Mouse (Mus musculus) olfactory bulb, adult 2 months (tissue): ENCODE data around the gene Creb3l1. TPM values are rescaled to one million over a fixed set of nuclear protein-coding genes. Genes with fewer than 3 reads are reported as not detected.
A peak's percentile ranks its signal among the peaks of the same experiment; 100 is the strongest.

Experiments
- H3K27ac ChIP-seq: fragments of 200-500 bp; 2 replicates; pipeline ENCODE4 v1.5.1; 2012; ENCODE audit warnings: low read depth, low read length; ENCODE audit not compliant: insufficient read depth
- H3K4me1 ChIP-seq: fragments of 200-500 bp; 2 replicates; pipeline ENCODE4 v1.6.1; 2012; ENCODE audit warnings: low read length; ENCODE audit not compliant: control insufficient read depth, insufficient read depth
- H3K4me3 ChIP-seq: fragments of 200-500 bp; 2 replicates; pipeline ENCODE4 v1.5.1; 2012; ENCODE audit warnings: mild to moderate bottlenecking, low read depth, low read length, moderate library complexity; ENCODE audit not compliant: insufficient read depth
- CTCF ChIP-seq: fragments of 200-500 bp; IDR thresholded peaks from 2 replicates; pipeline ENCODE4 v1.5.1; 2012; ENCODE audit warnings: low read depth, mild to moderate bottlenecking, low read length, moderate library complexity; ENCODE audit not compliant: insufficient read depth
- POLR2A ChIP-seq: fragments of 200-500 bp; IDR thresholded peaks from 2 replicates; pipeline ENCODE4 v1.6.1; 2012; ENCODE audit warnings: mild to moderate bottlenecking, low read depth, low read length, moderate library complexity; ENCODE audit not compliant: insufficient read depth
- WGBS: fragments of 180-500 bp; shearing (Covaris S2); methylation state at CpG from one replicate; pipeline ENCODE4 v1.1.7; 2018; 5-methylcytosine and 5-hydroxymethylcytosine counted together
- polyA plus RNA-seq: library from polyadenylated mRNA; stranded (reverse); fragments of >200 nt; gene quantifications from 2 replicates; pipeline ENCODE4 v1.2.4, GENCODE M21; 2012; ENCODE audit warnings: low replicate concordance; ENCODE audit not compliant: missing spikeins, insufficient read depth, insufficient read length

Creb3l1 gene
- polyA plus RNA-seq, 1 experiment, result not detected

GRCm38 (mm10) chr2:92025202-92025601 is 900 bp upstream of the Creb3l1 start:
- TF ChIP-seq POLR2A (no peak), CTCF (no peak)
- H3K4me3 ChIP-seq, result no peak overlapping the region
- WGBS, result 94% methylated on average over 2 of the region's 2 CpGs
- H3K4me1 ChIP-seq, result peaks cover 29% of the 10 kb centered on the region
- no peak overlapping the region for H3K27ac ChIP-seq

DNA sequence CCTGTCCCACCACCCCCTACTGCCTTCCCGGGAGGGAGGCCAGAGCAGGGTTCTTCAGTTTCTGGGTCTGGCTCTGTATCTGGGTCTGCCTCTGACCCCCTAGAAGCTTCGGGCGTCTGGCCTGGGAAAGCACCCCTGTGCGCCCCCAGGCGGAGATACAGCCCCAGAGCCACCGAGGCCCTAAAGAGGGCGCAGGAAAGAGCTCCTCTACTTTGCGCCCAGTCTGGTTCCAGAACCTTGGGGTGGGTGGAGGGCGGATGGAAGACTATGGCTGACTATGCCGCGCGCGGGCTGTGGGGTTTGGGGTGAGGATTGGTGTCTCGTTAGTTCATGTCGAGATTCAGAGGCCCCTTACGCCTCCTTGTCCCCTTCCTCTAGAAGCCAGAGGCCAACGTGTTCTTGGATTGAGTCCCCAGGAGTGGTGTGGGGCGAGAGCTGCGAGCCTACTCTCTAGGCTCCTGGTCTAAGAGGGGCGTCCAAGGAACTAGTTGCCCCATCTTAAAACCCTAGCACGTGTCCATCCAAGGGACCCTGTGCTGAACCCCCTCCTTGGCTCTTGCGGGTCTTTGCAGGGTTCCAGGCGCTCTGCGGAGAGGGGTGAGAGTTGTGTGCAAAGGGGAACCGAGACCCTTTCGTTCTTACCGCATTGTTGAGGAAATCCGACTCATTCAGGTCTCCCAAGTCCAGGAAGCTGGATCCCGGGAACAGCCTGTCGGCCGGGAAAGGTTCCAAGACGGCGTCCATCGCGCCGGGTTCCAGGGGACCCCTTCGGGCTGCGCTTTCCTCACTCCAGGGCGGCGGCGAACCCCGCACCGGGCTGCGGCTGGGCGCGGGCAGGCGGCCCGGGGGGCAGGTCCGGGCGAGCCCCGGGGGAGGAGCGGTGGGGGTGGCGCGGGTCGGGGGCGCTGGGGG is 684 bp downstream of the Creb3l1 start:
- WGBS, result 6% methylated on average over 56 of the region's 56 CpGs
- no peak overlapping the region for H3K27ac ChIP-seq

GRCm38 (mm10) chr2:92020676-92021265 is 3.5 kb downstream of the Creb3l1 start:
- WGBS, result 57% methylated on average over 4 of the region's 4 CpGs

More for the DNA sequence above, 684 bp downstream of the Creb3l1 start:
- Histone ChIP-seq H3K4me3 (peak overlapping the region; percentile 53), H3K4me1 (peaks cover 29% of the 10 kb centered on the region)
- TF ChIP-seq POLR2A, result no peak
- peak; percentile 33; the same call in 1 of the 2 replicates for TF ChIP-seq CTCF

DNA sequence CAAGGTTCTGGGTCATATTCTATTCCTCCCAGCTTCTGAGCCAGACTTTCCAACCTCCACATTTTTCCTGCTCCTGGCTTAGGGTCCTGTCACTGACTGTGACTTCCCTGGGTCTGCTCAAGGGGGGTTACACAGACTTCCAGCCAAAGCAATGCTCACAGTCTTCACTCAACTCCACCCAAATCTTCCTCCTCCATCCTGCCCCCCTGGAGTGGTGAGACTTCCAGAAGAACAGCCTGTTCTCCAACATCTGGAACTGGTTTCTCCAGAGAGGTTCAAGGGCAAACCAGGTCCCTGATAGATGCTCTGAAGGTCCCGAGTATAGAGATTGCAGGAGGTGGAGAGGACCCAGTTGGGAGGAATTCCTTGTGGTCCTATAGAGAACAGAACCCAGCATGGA is 6.9 kb downstream of the Creb3l1 start:
- H3K4me3 ChIP-seq, result no peak overlapping the region
- no peak overlapping the region for H3K27ac ChIP-seq
- peaks cover 22% of the 10 kb centered on the region for H3K4me1 ChIP-seq
- 81% methylated on average over 1 of the region's 1 CpGs for WGBS
- TF ChIP-seq CTCF (no peak), POLR2A (no peak)

More at GRCm38 (mm10) chr2:92020676-92021265, 3.5 kb downstream of the Creb3l1 start:
- H3K27ac ChIP-seq, result no peak overlapping the region
- H3K4me3 ChIP-seq, result no peak overlapping the region
- H3K4me1 ChIP-seq, result peaks cover 33% of the 10 kb centered on the region
- no peak for TF ChIP-seq POLR2A
- TF ChIP-seq CTCF, result no peak

GRCm38 (mm10) chr2:92016981-92017380 is 7.3 kb downstream of the Creb3l1 start:
- no peak overlapping the region; the same call in 1 of the 2 replicates for H3K27ac ChIP-seq
- 51% methylated on average over 3 of the region's 3 CpGs for WGBS
- H3K4me3 ChIP-seq, result no peak overlapping the region
- peaks cover 20% of the 10 kb centered on the region for H3K4me1 ChIP-seq
- TF ChIP-seq POLR2A (no peak), CTCF (no peak)

- no peak for TF ChIP-seq CTCF
- TF ChIP-seq POLR2A, result no peak
- Histone ChIP-seq H3K27ac (no peak overlapping the region), H3K4me3 (no peak overlapping the region), H3K4me1 (peaks cover 20% of the 10 kb centered on the region)
- 88% methylated on average over 5 of the region's 5 CpGs for WGBS
Measured at GRCm38 (mm10) chr2:92014891-92015290, 9.4 kb downstream of the Creb3l1 start.

GRCm38 (mm10) chr2:92014248-92014647 is 10.1 kb downstream of the Creb3l1 start:
- Histone ChIP-seq H3K4me3 (no peak overlapping the region), H3K27ac (no peak overlapping the region), H3K4me1 (peaks cover 21% of the 10 kb centered on the region)
- 79% methylated on average over 6 of the region's 6 CpGs for WGBS
- TF ChIP-seq CTCF (no peak), POLR2A (no peak)

DNA sequence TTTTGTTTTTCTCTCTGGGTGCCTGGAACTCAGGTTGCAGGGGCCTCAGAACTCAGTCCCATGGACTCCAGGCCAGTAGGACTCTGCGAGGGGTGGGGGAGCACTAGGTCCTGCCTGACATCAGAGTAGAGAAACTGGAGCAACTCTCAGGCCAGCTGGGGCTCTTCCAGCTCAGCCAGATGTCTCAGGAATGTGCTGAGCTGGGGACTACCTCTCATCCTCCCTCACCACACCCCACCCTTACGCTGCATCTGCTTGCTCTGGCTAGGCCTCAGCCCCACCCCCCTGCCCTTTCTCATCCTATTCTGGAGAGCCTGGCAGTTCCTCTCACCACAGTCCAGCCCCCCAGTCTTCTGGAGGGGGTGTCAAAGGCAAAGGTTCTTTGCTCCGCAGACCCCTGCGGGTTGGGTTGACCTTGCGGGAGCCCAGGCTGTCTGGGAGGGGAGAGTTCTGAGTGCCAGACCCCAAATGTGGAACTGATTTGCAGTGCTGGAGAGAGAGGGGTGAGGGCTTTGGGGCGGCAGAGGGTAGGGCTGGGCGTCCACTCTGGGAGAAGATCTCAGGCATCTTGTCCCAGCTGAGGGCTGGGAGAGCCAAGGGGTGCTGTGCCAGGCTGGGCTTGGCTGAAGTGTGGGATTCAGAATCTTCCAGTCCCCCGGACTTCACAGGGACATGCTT is 11.4 kb downstream of the Creb3l1 start:
- no peak for TF ChIP-seq CTCF
- no peak for TF ChIP-seq POLR2A
- H3K4me1 ChIP-seq, result peaks cover 27% of the 10 kb centered on the region
- WGBS, result 75% methylated on average over 8 of the region's 8 CpGs
- no peak overlapping the region for H3K27ac ChIP-seq
- no peak overlapping the region for H3K4me3 ChIP-seq
